Comparison of ENCODE assay signal across 22 mouse cellular contexts in the genomic region with DNA sequence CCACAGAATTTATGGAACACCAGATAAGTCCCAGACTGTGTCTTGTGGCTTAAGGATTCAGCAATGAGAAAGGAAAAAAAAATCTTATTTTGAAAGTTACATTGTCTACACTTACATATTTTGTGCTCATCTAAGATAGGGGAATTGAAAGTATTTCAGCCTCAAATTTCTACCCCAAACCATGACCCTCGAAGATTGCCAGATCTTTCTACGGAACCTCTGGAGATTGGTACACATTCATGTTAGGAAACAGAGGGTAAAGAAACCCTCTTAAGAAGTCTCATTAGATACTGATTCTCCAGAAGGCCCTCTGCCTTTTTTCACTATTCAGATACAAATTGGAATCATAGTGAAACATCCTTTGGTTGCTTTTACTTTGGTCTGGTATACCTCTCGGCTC.
DNase-seq lines count a peak whose midpoint lies in the region; ATAC-seq lines count a peak whose summit lies in the region.
"Had no signal": no experiment of that assay in that cellular context is flagged by ENCODE, and none has a peak within 500 bp of the region (broad histone marks: within the 10 kb centered on the region; RNA-seq: fewer than 3 reads in every experiment).

No protein-coding gene starts in this region.

- H3K4me2 ChIP-seq in kidney, embryonic 16.5 days (replicated peaks; ENCODE audit: low read depth, low read length): no peak overlapping the region

- no peak overlapping the region for H3K27ac ChIP-seq in kidney, embryonic 16.5 days (ENCODE audit: low read length)

- 0 out of 2 replicates have a peak, but pooled peaks have one; percentile 46 for ATAC-seq in common myeloid progenitor, adult 5-6 weeks (replicated peaks; ENCODE audit: low read depth, poor library complexity, severe bottlenecking)
- ATAC-seq in granulocyte monocyte progenitor cell, adult 5-6 weeks (replicated peaks; ENCODE audit: poor library complexity, severe bottlenecking): peak; percentile 71
- peak; percentile 67 for ATAC-seq in megakaryocyte, adult 5-6 weeks (ENCODE audit: poor library complexity, severe bottlenecking)
- ATAC-seq in megakaryocyte progenitor cell, adult 5-6 weeks (replicated peaks; ENCODE audit: poor library complexity): peak; percentile 57
- ATAC-seq in inflammation-experienced regulatory T-cells, adult 6 months: no peak
- ATAC-seq in kidney, embryonic 16.5 days (ENCODE audit: low FRiP score, low TSS enrichment): no peak
- ATAC-seq: activated CD4-positive, CD25-positive, alpha-beta regulatory T cell, adult 4 months; CD4-positive, CD25-positive, alpha-beta regulatory T cell, adult 4 months; Patski had no signal

- H3K36me3 ChIP-seq in kidney, embryonic 16.5 days (ENCODE audit: insufficient read depth, low read length): no peaks in the 10 kb centered on the region
- H3K36me3 ChIP-seq: G1E had no signal

- no peak overlapping the region for H3K4me3 ChIP-seq in kidney, embryonic 16.5 days (ENCODE audit: low read length)

- no peaks in the 10 kb centered on the region for H3K27me3 ChIP-seq in kidney, embryonic 16.5 days (ENCODE audit: insufficient read depth, low read length)
- H3K27me3 ChIP-seq: CH12.LX had no signal

- 93% methylated on average over 3 of the region's 3 CpGs for WGBS in kidney, embryonic 16.5 days

- no peak overlapping the region for H3K9ac ChIP-seq in kidney, embryonic 16.5 days (replicated peaks; ENCODE audit: low read length)

- DNase-seq in ovary, postnatal 36 days (ENCODE audit: low spot score): no peak
- DNase-seq in layer of hippocampus, adult 9-10 months (ENCODE audit: low spot score): no peak
- DNase-seq: adrenal gland, adult 2 months; adrenal gland, adult 8-10 months; adrenal gland, postnatal 10 days; adrenal gland, postnatal 14 days; adrenal gland, postnatal 25 days; adrenal gland, postnatal 36 days; B cell, adult 2 months; cerebellum, adult 11 months; cerebellum, adult 11-12 months had no signal

- no peaks in the 10 kb centered on the region for H3K4me1 ChIP-seq in kidney, embryonic 16.5 days (ENCODE audit: insufficient read depth, low read length)

- peaks cover 3% of the 10 kb centered on the region; the same call in 1 of the 2 replicates for H3K9me3 ChIP-seq in kidney, embryonic 16.5 days (ENCODE audit: low read length)

Comparison
In these comparisons a context has a peak if more than half of its experiments do, and no peak if none do; other contexts are left out.
1. ATAC-seq: peak in common myeloid progenitor, adult 5-6 weeks (single experiment), granulocyte monocyte progenitor cell, adult 5-6 weeks (single experiment), megakaryocyte, adult 5-6 weeks (single experiment) and megakaryocyte progenitor cell, adult 5-6 weeks (single experiment); none in inflammation-experienced regulatory T-cells, adult 6 months (single experiment) and kidney, embryonic 16.5 days (single experiment).